In the genomic region with DNA sequence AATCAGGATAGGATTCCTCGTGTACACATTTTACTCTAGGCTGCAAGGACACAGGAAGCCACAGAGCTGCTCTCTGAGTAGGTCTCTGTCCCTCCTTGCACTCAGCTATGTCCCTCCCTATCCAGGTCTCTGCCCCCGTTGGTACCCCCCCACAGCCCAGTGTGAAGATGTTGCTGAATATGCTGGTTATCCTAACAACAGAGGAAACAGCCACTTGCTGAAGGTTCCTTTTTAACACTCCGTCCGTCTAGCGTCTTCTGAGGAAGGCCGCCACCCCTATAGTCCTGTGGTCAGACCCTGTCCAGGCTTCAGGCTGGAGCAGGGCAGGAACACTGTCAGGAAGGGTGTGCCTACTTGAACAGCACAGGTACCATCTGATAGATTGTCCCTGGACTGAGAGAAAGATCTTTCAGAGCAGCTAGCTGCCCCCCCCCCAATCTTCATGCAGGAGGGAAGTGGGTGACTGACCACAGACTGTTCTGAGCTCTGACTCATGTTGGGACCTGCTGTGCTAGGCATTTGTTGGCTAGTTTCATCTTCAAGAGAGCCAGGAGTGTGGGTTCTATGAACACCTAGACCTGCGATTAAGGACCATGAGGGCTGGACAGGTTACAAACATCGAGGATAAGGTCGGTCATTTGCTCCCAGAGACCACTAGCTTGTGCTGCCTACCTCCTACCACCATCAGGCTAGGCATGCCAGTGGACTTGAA, we compare ENCODE assay signal across 9 mouse cellular contexts. TPM values are rescaled to one million over a fixed set of nuclear protein-coding genes. Genes with fewer than 3 reads are reported as not detected.
A peak's percentile ranks its signal among the peaks of the same experiment; 100 is the strongest.
DNase-seq lines count a peak whose midpoint lies in the region; ATAC-seq and TF ChIP-seq lines count a peak whose summit lies in the region.
"Had no signal": no experiment of that assay in that cellular context is flagged by ENCODE, and none has a peak within 500 bp of the region (broad histone marks: within the 10 kb centered on the region; RNA-seq: fewer than 3 reads in every experiment).

No protein-coding gene starts in this region.

- WGBS in thymus, adult 2 months: 20% methylated on average over 9 of the region's 9 CpGs
- 87% methylated on average over 9 of the region's 9 CpGs for WGBS in limb, embryonic 12.5 days
- 84% methylated on average over 9 of the region's 9 CpGs for WGBS in forebrain, embryonic 14.5 days

- peak; percentile 29; the same call in 1 of the 2 replicates for ATAC-seq in frontal cortex, adult (ENCODE audit: low TSS enrichment)
- no peak for ATAC-seq in limb, embryonic 12.5 days (ENCODE audit: insufficient number of reproducible peaks, insufficient read depth, low FRiP score, low TSS enrichment, low read depth)
- ATAC-seq in forebrain, embryonic 14.5 days: no peak
- ATAC-seq in megakaryocyte-erythroid progenitor cell, adult 5-6 weeks (replicated peaks; ENCODE audit: low FRiP score, low TSS enrichment, poor library complexity, severe bottlenecking): no peak; the same call in 1 of the 2 replicates
- ATAC-seq: forebrain, embryonic 15.5 days had no signal

- peaks cover 35% of the 10 kb centered on the region for H3K4me1 ChIP-seq in thymus, adult 2 months (replicated peaks; ENCODE audit: control insufficient read depth, insufficient read depth, low read length)
- H3K4me1 ChIP-seq in limb, embryonic 12.5 days (replicated peaks): 0 out of 2 replicates have a peak, but pooled peaks cover 5% of the 10 kb centered on the region
- H3K4me1 ChIP-seq in forebrain, embryonic 14.5 days (ENCODE audit: control insufficient read depth, insufficient read depth, low read length): no peaks in the 10 kb centered on the region
- H3K4me1 ChIP-seq: forebrain, embryonic 15.5 days had no signal

- no peak overlapping the region for H3K9ac ChIP-seq in limb, embryonic 12.5 days (replicated peaks)
- no peak overlapping the region for H3K9ac ChIP-seq in forebrain, embryonic 14.5 days (ENCODE audit: low read length)
- H3K9ac ChIP-seq: forebrain, embryonic 15.5 days had no signal

- DNase-seq in frontal cortex, postnatal 14 days (ENCODE audit: low spot score in 2 of 2): no peak
- DNase-seq in thymus, adult 2 months: no peak
- no peak for DNase-seq in thymus, postnatal 25 days
- peak; percentile 29 for DNase-seq in thymus, postnatal 4 days
- DNase-seq in forebrain, embryonic 14.5 days (ENCODE audit: low spot score): no peak

- H3K36me3 ChIP-seq in thymus, adult 2 months (ENCODE audit: control insufficient read depth, insufficient read depth, low read length): no peaks in the 10 kb centered on the region
- no peaks in the 10 kb centered on the region for H3K36me3 ChIP-seq in limb, embryonic 12.5 days
- H3K36me3 ChIP-seq in forebrain, embryonic 14.5 days (ENCODE audit: control insufficient read depth, insufficient read depth, low read length): no peaks in the 10 kb centered on the region
- H3K36me3 ChIP-seq: forebrain, embryonic 15.5 days had no signal

- H3K27me3 ChIP-seq in thymus, adult 2 months (ENCODE audit: control insufficient read depth, insufficient read depth, low read length): no peaks in the 10 kb centered on the region
- H3K27me3 ChIP-seq in limb, embryonic 12.5 days: no peaks in the 10 kb centered on the region
- H3K27me3 ChIP-seq in forebrain, embryonic 14.5 days (replicated peaks; ENCODE audit: control insufficient read depth, insufficient read depth, low read length): no peaks in the 10 kb centered on the region
- H3K27me3 ChIP-seq: forebrain, embryonic 15.5 days had no signal

- TF ChIP-seq POLR2A in thymus, adult 2 months (IDR thresholded peaks at IDR 0.05; ENCODE audit: control insufficient read depth, extremely low read depth, insufficient read depth, low read length, poor library complexity): no peak

- H3K27ac ChIP-seq in thymus, adult 2 months (ENCODE audit: control insufficient read depth, insufficient read depth, low read length): peak overlapping the region; percentile 80; the same call in 1 of the 2 replicates
- no peak overlapping the region for H3K27ac ChIP-seq in limb, embryonic 12.5 days
- no peak overlapping the region for H3K27ac ChIP-seq in forebrain, embryonic 14.5 days (ENCODE audit: low read depth, low read length)
- H3K27ac ChIP-seq: forebrain, embryonic 15.5 days had no signal

- TF ChIP-seq CTCF in thymus, adult 2 months (IDR thresholded peaks at IDR 0.05; ENCODE audit: borderline replicate concordance, control insufficient read depth, extremely low read depth, insufficient read depth, low read length, poor library complexity): no peak

- H3K9me3 ChIP-seq in limb, embryonic 12.5 days: no peaks in the 10 kb centered on the region
- no peaks in the 10 kb centered on the region for H3K9me3 ChIP-seq in forebrain, embryonic 14.5 days (replicated peaks; ENCODE audit: control insufficient read depth, low read length)
- H3K9me3 ChIP-seq: forebrain, embryonic 15.5 days had no signal

- peak overlapping the region; percentile 85 for H3K4me3 ChIP-seq in thymus, adult 2 months (ENCODE audit: control insufficient read depth, insufficient read depth, low read length)
- 0 out of 2 replicates have a peak overlapping the region, but pooled peaks have one; percentile 9 for H3K4me3 ChIP-seq in limb, embryonic 12.5 days (replicated peaks)
- H3K4me3 ChIP-seq in forebrain, embryonic 14.5 days (ENCODE audit: low read depth, low read length): no peak overlapping the region
- H3K4me3 ChIP-seq: forebrain, embryonic 15.5 days had no signal

- H3K4me2 ChIP-seq in limb, embryonic 12.5 days: no peak overlapping the region
- H3K4me2 ChIP-seq in forebrain, embryonic 14.5 days (ENCODE audit: low read length): no peak overlapping the region
- H3K4me2 ChIP-seq: forebrain, embryonic 15.5 days had no signal

RNA-seq across cellular contexts. Expression of gene Inpp5d, which starts 1.2 kb away (rescaled TPM):
- 278 and 301 TPM in 2 replicates for polyA plus RNA-seq in thymus, adult 2 months (2012; rRNA removed)
- 3.6 and 3.9 TPM in 2 replicates for polyA plus RNA-seq in limb, embryonic 12.5 days (2016; fragmentation: Nextera tagmentation; extraction: Ambion mirVana)
- polyA plus RNA-seq in forebrain, embryonic 14.5 days (2014; fragmentation: Nextera tagmentation; extraction: Ambion mirVana): 3.3 and 5.3 TPM in 2 replicates
- total RNA-seq in megakaryocyte-erythroid progenitor cell, adult 5-6 weeks (2014; fragmentation: Nextera tagmentation): 86.4 and 96.9 TPM in 2 replicates
- total RNA-seq in megakaryocyte-erythroid progenitor cell, adult 5-6 weeks (2017): 48.1 and 59.8 TPM in 2 replicates

RNA-seq across cellular contexts. Expression of gene Ngef, which starts 47.6 kb away (rescaled TPM):
- polyA plus RNA-seq in thymus, adult 2 months (2012; rRNA removed): 0.32 and 0.33 TPM in 2 replicates
- 0.21 and 0.24 TPM in 2 replicates for polyA plus RNA-seq in limb, embryonic 12.5 days (2016; fragmentation: Nextera tagmentation; extraction: Ambion mirVana)
- polyA plus RNA-seq in forebrain, embryonic 14.5 days (2014; fragmentation: Nextera tagmentation; extraction: Ambion mirVana): 8.0 and 13.8 TPM in 2 replicates
- total RNA-seq in megakaryocyte-erythroid progenitor cell, adult 5-6 weeks (2014; fragmentation: Nextera tagmentation): not detected in 2 replicates
- total RNA-seq in megakaryocyte-erythroid progenitor cell, adult 5-6 weeks (2017): not detected in 2 replicates

Comparison
In these comparisons a context has a peak if more than half of its experiments do, and no peak if none do; other contexts are left out.
1. RNA of gene Inpp5d, which starts 1.2 kb away (polyA plus RNA-seq): 278 to 301 TPM in thymus, adult 2 months; 3.6 to 3.9 TPM in limb, embryonic 12.5 days and 3.3 to 5.3 TPM in forebrain, embryonic 14.5 days; every median in the first group is over 10 times any median in the second.